Mouse (Mus musculus) liver, postnatal 0 days (tissue): ENCODE measurements around the gene Fam168a. TPM values are rescaled to one million over a fixed set of nuclear protein-coding genes. Genes with fewer than 3 reads are reported as not detected.
"Not testable (repeated sequence)": the region's sequence is repeated elsewhere in the genome, so short reads cannot be mapped to it uniquely, and the experiment has no call there.

Source experiments
- ATAC-seq: fragments of 200-750 bp; cut with Nextera tagmentation; 2 replicates; pipeline ENCODE4 v1.8.0; 2017; ENCODE audit warnings: mild to moderate bottlenecking, moderate library complexity
- DNase-seq: peaks from one replicate; pipeline ENCODE4 v3.0.0-alpha.2; 2016
- H3K27ac ChIP-seq: fragments of 300-500 bp; sonication (generic); 2 replicates; pipeline ENCODE4 v1.5.1; 2014; ENCODE audit warnings: antibody characterized with exemption, moderate library complexity, mild to moderate bottlenecking, low read depth
- H3K27me3 ChIP-seq: fragments of 300-500 bp; sonication (generic); 2 replicates; pipeline ENCODE4 v1.6.1; 2014; ENCODE audit warnings: low read length, control low read depth, mixed read lengths; ENCODE audit not compliant: insufficient read depth
- H3K36me3 ChIP-seq: fragments of 300-500 bp; sonication (generic); replicated peaks from 2 replicates; pipeline ENCODE4 v1.6.1; 2014; ENCODE audit warnings: mild to moderate bottlenecking, control low read depth, low read length, moderate library complexity, mixed read lengths; ENCODE audit not compliant: insufficient read depth
- H3K4me1 ChIP-seq: fragments of 300-500 bp; sonication (generic); 2 replicates; pipeline ENCODE4 v1.6.1; 2014; ENCODE audit warnings: antibody characterized with exemption, mild to moderate bottlenecking, control low read depth; ENCODE audit not compliant: insufficient read depth
- H3K4me2 ChIP-seq: fragments of 300-500 bp; sonication (generic); 2 replicates; pipeline ENCODE4 v1.6.1; 2014; ENCODE audit warnings: low read depth, mild to moderate bottlenecking, low read length, moderate library complexity, mixed read lengths
- H3K4me3 ChIP-seq: fragments of 300-500 bp; sonication (generic); 2 replicates; pipeline ENCODE4 v1.5.1; 2014; ENCODE audit warnings: low read depth, low read length
- H3K9ac ChIP-seq: fragments of 300-500 bp; sonication (generic); replicated peaks from 2 replicates; pipeline ENCODE4 v1.6.1; 2014; ENCODE audit warnings: mild to moderate bottlenecking, moderate library complexity
- H3K9me3 ChIP-seq: fragments of 300-500 bp; sonication (generic); 2 replicates; pipeline ENCODE4 v1.6.1; 2016; ENCODE audit warnings: mild to moderate bottlenecking, control low read depth, low read length, mixed read lengths
- CTCF ChIP-seq: sonication (generic); IDR thresholded peaks from 2 replicates; pipeline ENCODE4 v1.5.1; 2016; ENCODE audit warnings: antibody characterized with exemption, low read depth
- EP300 ChIP-seq: IDR thresholded peaks from 2 replicates; pipeline ENCODE4 v1.6.1; 2016; ENCODE audit warnings: antibody characterized with exemption, low read depth, mild to moderate bottlenecking
- WGBS: fragments of 180-500 bp; shearing (Covaris S2); extraction: QIAGEN DNeasy Blood & Tissue Kit; methylation state at CpG from one replicate; pipeline ENCODE4 v1.1.7; 2014; ENCODE audit not compliant: insufficient replicate concordance; 5-methylcytosine and 5-hydroxymethylcytosine counted together
- polyA plus RNA-seq: library from polyadenylated mRNA; unstranded; fragments of >200 nt; fragmentation: Nextera tagmentation; extraction: Ambion mirVana; gene quantifications from 2 replicates; pipeline ENCODE4 v1.2.1, GENCODE M21; 2015

Gene Fam168a
- polyA plus RNA-seq, 1 experiment from 2014 or later, result 4.3 TPM

DNA sequence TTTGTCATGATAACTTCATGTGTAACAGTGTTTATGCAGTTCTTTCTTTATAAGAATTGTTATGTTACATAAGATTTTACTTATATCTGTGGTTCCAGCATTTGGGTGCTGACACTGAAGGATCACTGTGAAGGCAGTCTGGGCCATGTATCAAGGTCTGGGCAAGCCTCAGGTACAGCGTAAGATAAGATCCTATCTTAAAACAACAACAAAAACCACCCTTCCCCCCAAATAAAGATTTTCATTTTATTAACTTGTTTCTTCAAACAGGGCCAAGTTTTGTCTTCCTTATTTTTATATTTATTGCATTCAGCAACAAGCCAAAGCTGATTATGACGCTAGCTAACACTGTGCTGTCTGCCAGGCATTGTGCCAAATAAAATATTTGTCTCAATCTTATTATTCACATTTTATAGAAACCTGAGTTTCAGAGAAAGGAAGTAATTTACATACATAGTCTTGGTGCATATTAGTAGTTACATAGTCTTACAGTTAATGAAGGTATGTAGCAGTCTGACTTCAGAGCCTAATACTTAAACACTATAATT, 21.2 kb downstream of the Fam168a start:
- no peak overlapping the region for H3K9ac ChIP-seq

DNA sequence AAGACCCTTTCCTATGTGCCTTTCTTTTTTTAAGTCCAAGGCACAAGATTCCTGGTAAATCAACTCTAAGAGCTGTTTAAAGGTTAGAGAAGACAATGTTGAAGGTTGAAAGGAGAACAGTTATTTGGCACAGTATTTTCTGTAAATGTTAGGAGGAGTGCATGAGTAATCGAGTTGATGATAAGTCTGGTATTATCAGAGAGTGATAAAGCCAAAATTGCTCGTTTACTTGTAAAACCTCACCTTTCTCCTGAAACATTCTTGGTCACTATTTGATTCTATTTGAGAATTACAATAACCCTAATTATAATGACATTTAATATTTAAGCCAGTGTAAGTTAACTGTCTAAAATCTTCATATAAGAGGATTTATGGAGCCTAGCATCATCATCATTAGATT, 23.3 kb downstream of the Fam168a start:
- H3K27me3 ChIP-seq, result no peaks in the 10 kb centered on the region
- H3K4me3 ChIP-seq, result no peak overlapping the region
- H3K4me1 ChIP-seq, result peaks cover 5% of the 10 kb centered on the region; the same call in 1 of the 2 replicates
- H3K36me3 ChIP-seq, result no peaks in the 10 kb centered on the region
- H3K4me2 ChIP-seq, result no peak overlapping the region
- H3K9me3 ChIP-seq, result no peaks in the 10 kb centered on the region
- no peak for TF ChIP-seq EP300
- TF ChIP-seq CTCF, result no peak
- DNase-seq, result no peak
- ATAC-seq, result no peak
- WGBS, result 53% methylated on average over 2 of the region's 2 CpGs
- no peak overlapping the region for H3K27ac ChIP-seq
- H3K9ac ChIP-seq, result no peak overlapping the region

More for the DNA sequence above, 21.2 kb downstream of the Fam168a start:
- TF ChIP-seq EP300, result no peak
- H3K9me3 ChIP-seq, result no peaks in the 10 kb centered on the region
- 0 out of 2 replicates have a peak, but pooled peaks cover 2% of the 10 kb centered on the region for H3K4me1 ChIP-seq
- H3K27ac ChIP-seq, result no peak overlapping the region
- no peak overlapping the region for H3K4me2 ChIP-seq
- ATAC-seq, result no peak
- WGBS, result 81% methylated on average over 2 of the region's 2 CpGs
- no peak for DNase-seq
- no peaks in the 10 kb centered on the region for H3K36me3 ChIP-seq
- no peak overlapping the region for H3K4me3 ChIP-seq
- no peaks in the 10 kb centered on the region for H3K27me3 ChIP-seq

DNA sequence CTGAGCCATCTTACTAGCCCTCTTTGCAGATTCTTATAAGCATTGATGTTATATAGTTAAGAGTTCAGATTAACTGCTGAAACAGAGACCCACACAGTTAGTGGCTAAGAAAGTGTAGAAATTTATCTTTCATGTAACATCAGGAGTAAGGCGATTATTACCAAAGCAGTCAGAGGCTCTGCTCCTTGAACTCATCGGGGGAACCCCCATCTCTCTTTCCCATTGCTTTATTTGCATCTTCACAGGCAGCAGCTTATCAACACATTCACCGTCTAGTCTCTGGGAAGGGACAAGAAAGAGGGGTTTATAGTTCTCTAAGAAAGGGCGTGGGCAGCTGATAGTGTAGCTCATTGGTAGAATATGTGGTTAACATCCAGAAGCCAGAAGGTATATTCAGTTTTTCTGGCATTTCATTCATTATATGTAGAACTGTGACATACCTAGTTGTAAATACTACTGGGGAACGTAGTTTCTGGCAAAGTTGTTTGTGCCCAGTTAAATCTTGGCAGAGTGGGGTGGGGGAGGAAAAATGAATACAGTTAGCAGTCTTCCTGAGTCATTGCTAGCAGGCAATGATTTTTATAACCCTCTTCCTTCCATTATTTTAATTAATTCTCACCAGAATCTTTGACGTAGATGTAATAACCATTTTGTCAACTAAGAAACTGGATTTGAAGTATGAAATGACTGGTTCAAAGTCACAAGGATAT, 26.1 kb downstream of the Fam168a start:
- TF ChIP-seq EP300 (no peak), CTCF (no peak)
- ATAC-seq, result no peak
- Histone ChIP-seq H3K27ac (no peak overlapping the region), H3K4me1 (peaks cover 5% of the 10 kb centered on the region; the same call in 1 of the 2 replicates), H3K9me3 (no peaks in the 10 kb centered on the region), H3K4me3 (no peak overlapping the region), H3K36me3 (no peaks in the 10 kb centered on the region), H3K9ac (no peak overlapping the region), H3K27me3 (no peaks in the 10 kb centered on the region), H3K4me2 (0 out of 2 replicates have a peak overlapping the region, but pooled peaks have one; percentile 1)
- DNase-seq, result no peak
- 52% methylated on average over 6 of the region's 6 CpGs for WGBS

DNA sequence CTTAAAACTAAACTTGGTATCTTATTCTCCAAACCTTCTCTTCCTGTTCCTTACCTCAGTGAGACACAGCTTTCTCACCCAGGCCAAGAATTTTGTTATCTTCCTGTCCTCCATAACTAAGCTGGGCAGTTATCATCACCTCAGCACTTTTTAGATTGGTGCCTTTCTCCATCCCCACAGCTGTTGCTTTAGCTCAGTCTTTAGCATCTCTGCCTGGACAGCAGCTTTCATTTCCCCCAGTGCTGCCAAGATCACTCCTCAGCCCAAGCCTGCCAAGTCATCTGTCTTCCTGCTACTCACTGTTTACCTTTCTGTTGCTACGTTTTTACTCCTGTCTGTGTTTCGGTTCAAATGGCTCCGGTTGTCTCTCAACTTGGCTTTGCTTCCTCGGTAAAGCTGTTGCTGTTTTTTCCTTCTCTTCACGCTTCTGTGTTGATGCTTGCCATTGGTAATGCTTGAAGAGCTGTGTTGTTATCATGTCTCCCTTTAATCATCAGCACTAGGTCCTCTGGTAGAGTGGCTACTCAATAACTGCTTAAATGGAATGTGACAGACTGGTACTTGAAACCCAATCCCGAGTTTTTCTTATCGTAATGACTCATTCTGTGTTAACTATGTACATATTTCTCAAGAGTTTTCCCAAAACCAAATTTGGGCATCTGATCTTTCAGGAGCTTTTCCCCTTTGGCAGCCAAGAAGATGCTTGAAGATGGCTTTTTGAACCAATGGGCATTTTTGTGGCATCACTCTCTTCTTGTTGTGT, 26.8 kb downstream of the Fam168a start:
- ATAC-seq (peak; percentile 40; the same call in 1 of the 2 replicates), DNase-seq (no peak)
- peaks cover 5% of the 10 kb centered on the region; the same call in 1 of the 2 replicates for H3K4me1 ChIP-seq
- H3K4me3 ChIP-seq, result no peak overlapping the region
- TF ChIP-seq CTCF, result no peak
- TF ChIP-seq EP300, result no peak
- no peaks in the 10 kb centered on the region for H3K27me3 ChIP-seq
- H3K27ac ChIP-seq, result no peak overlapping the region
- peak overlapping the region; percentile 1; the same call in 1 of the 2 replicates for H3K4me2 ChIP-seq
- no peak overlapping the region; the same call in 1 of the 2 replicates for H3K9ac ChIP-seq
- WGBS, result 44% methylated on average over 7 of the region's 7 CpGs
- no peaks in the 10 kb centered on the region for H3K9me3 ChIP-seq
- H3K36me3 ChIP-seq, result no peaks in the 10 kb centered on the region

DNA sequence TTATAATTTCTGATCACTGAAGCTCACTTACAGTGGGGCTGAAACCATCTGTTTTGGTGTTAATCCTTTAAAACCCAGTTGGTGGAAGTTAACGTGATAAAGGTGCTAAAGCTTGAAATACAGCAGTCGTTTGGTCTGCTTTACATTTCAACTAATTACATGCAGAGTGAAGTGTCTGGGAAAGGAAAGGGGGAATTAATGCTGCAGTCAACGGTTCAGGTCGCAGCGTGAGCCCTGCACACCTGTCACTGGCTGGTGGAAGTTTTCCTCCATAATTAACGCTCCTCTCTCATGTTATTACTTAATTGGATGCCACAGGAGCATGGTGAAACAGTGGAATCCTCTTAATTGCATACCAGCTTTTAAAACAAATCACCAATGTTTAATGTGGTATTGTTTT, 27.8 kb downstream of the Fam168a start:
- Histone ChIP-seq H3K27me3 (no peaks in the 10 kb centered on the region), H3K27ac (no peak overlapping the region), H3K4me2 (no peak overlapping the region), H3K9ac (no peak overlapping the region), H3K36me3 (no peaks in the 10 kb centered on the region), H3K4me1 (peaks cover 5% of the 10 kb centered on the region; the same call in 1 of the 2 replicates), H3K9me3 (no peaks in the 10 kb centered on the region), H3K4me3 (no peak overlapping the region)
- DNase-seq (no peak), ATAC-seq (no peak)
- 83% methylated on average over 6 of the region's 6 CpGs for WGBS
- TF ChIP-seq CTCF (no peak), EP300 (no peak)

DNA sequence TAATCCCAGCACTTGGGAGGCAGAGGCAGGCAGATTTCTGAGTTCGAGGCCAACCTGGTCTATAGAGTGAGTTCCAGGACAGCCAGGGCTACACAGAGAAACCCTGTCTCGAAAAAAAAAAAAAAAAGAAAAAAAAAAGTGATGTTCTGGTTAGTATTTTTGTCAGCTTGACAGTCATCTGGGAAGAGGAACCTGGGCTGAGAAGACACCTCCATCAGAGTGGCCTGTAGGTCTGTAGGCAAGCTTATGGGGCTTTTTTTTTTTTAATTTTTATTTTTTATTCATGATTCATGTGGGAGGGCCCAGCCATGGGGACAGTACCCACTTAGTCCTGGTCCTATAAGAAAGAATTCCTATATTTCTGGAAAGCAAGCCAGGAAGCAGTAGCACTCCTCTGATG, 28.5 kb downstream of the Fam168a start:
- 68% methylated on average over 2 of the region's 2 CpGs for WGBS
- H3K4me1 ChIP-seq, H3K4me3 ChIP-seq, H3K27me3 ChIP-seq, H3K27ac ChIP-seq, H3K36me3 ChIP-seq, DNase-seq, ATAC-seq, H3K9me3 ChIP-seq, H3K9ac ChIP-seq, H3K4me2 ChIP-seq: not testable (repeated sequence)
